Mouse (Mus musculus): ENCODE data around the gene Nol8. TPM values are rescaled to one million over a fixed set of nuclear protein-coding genes. Genes with fewer than 3 reads are reported as not detected.
A peak's percentile ranks its signal among the peaks of the same experiment; 100 is the strongest.

Nol8 gene
- 10 to 100 TPM; 17.4 to 22.3 (median 21.2) TPM for total RNA-seq (2022)

- peak; percentile 99 for DNase-seq (ENCODE audit: low spot score)
Observed at GRCm38 (mm10) chr13:49652481-49653179, at the start of gene Nol8, which contains the start of gene Cenpp. TSS of gene Nol8 (plus strand) at chr13:49653078. TSS of gene Cenpp (minus strand) at chr13:49652785.

- DNase-seq (ENCODE audit: low spot score): no peak
Observed at GRCm38 (mm10) chr13:49603603-49604002, 49.3 kb upstream of the Nol8 start.

- peak; percentile 78 for DNase-seq (ENCODE audit: low spot score)
Observed at GRCm38 (mm10) chr13:49607714-49608113, 45.2 kb upstream of the Nol8 start, which contains the start of gene Ogn. TSS of gene Ogn (plus strand) at chr13:49608046.

- no peak for DNase-seq (ENCODE audit: low spot score)
Observed at GRCm38 (mm10) chr13:49608589-49609322, 44.1 kb upstream of the Nol8 start.

- no peak for DNase-seq (ENCODE audit: low spot score)
Observed at GRCm38 (mm10) chr13:49617021-49617420, 35.9 kb upstream of the Nol8 start.

- no peak for DNase-seq (ENCODE audit: low spot score)
Observed at GRCm38 (mm10) chr13:49618365-49618764, 34.5 kb upstream of the Nol8 start.

GRCm38 (mm10) chr13:49623216-49623615 is 29.7 kb upstream of the Nol8 start:
- no peak for DNase-seq (ENCODE audit: low spot score)

- no peak for DNase-seq (ENCODE audit: low spot score)
Observed at GRCm38 (mm10) chr13:49628167-49628566, 24.7 kb upstream of the Nol8 start.

GRCm38 (mm10) chr13:49629076-49629475 is 23.8 kb upstream of the Nol8 start:
- DNase-seq (ENCODE audit: low spot score): peak; percentile 50

GRCm38 (mm10) chr13:49639965-49640364 is 12.9 kb upstream of the Nol8 start:
- no peak for DNase-seq (ENCODE audit: low spot score)

- DNase-seq (ENCODE audit: low spot score): no peak
Observed at GRCm38 (mm10) chr13:49642650-49643049, 10.2 kb upstream of the Nol8 start.

GRCm38 (mm10) chr13:49643669-49644362 is 9.1 kb upstream of the Nol8 start:
- DNase-seq (ENCODE audit: low spot score): no peak

- DNase-seq (ENCODE audit: low spot score): peak; percentile 66
Observed at GRCm38 (mm10) chr13:49644731-49645529, 7.9 kb upstream of the Nol8 start.

GRCm38 (mm10) chr13:49646019-49646418 is 6.9 kb upstream of the Nol8 start:
- DNase-seq (ENCODE audit: low spot score): no peak

- no peak for DNase-seq (ENCODE audit: low spot score)
Observed at GRCm38 (mm10) chr13:49651136-49651535, 1.7 kb upstream of the Nol8 start.

- DNase-seq (ENCODE audit: low spot score): no peak
Observed at GRCm38 (mm10) chr13:49651781-49652351, 1.0 kb upstream of the Nol8 start.

- DNase-seq (ENCODE audit: low spot score): no peak
Observed at GRCm38 (mm10) chr13:49653180-49653541, 283 bp downstream of the Nol8 start.

GRCm38 (mm10) chr13:49677793-49678192 is 24.9 kb downstream of the Nol8 start:
- DNase-seq (ENCODE audit: low spot score): no peak

GRCm38 (mm10) chr13:49681351-49682232 is 28.7 kb downstream of the Nol8 start, which contains the start of gene Iars:
TSS of gene Iars (plus strand) at chr13:49682100.
- DNase-seq (ENCODE audit: low spot score): peak; percentile 100

GRCm38 (mm10) chr13:49682233-49682846 is 29.5 kb downstream of the Nol8 start:
- DNase-seq (ENCODE audit: low spot score): peak; percentile 4
